Mouse (Mus musculus) kidney, postnatal 36 days (tissue): ENCODE measurements around the gene Srrm2.

Experiments
- DNase-seq, 2 experiments: peaks; one replicate each; pipeline ENCODE4 v3.0.0; 2021 to 2022; ENCODE audit warnings: mixed read lengths in 2 of 2

The Srrm2 gene

DNA sequence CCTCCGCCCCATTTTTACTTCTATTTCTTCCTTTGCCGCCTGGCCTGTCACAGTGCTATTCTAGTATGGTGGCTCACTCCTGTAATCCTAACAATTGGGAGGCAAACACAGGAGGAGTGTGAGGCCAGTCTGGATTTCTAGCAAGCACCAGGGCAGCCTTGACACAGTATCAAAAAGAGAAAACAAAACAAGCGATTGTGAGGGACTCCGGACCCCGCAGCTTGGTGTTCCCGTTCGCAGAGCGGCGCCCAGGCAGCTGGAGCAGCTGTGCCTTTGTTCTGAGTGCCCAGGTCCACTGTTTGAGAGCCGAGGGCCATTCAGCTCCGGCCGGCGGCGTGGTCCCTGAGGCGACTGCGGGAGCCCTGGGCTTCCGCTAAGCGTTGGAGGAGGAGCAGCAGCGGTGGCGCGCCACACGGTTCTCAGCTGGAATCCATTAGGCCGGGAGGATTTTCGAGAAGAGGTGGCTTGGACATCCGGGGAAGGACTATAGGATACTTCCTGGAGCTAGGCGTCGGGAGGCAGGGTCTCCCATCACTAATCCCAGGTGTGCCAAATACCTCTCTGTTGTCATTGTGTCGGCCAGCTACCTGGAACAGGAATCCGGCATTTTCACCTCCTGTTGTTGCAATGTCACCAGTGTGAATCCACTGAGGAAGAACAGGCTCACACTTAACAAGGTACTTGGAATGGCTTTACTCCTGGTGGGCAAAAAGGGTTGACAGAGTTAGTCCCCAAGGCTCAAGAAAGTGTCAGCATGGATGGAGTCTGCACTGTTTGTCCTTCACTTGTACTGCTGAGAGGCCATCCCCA lies at the start of gene Srrm2:
TSS of gene Srrm2 (plus strand) at position 264 of the 810 bp plus-strand sequence.
- peak; percentile 51 to 79 for DNase-seq

DNA sequence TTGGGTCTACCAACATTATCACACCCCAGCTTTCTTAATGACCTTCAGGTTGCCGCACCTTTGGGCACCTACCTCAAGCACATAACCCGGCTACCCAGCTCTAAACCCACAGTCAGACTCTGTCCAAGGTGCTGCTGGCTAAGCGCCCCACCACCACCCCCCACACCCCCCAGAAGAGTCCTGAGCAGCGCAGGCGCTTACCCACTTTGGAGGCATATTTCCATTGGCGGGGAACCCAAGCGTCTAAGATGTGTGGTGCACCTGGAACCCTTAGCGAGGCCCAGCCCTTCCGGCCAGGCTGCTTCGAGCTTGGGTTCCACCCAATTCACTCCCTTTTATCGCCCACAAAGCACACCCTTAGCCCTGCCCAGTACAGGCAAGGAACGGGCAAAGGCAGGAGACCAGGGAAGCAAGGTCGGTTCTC lies 49.7 kb upstream of the Srrm2 start, which contains the start of gene Paqr4:
TSS of gene Paqr4 (minus strand) at position 270 of the 424 bp plus-strand sequence.
- DNase-seq: no peak

DNA sequence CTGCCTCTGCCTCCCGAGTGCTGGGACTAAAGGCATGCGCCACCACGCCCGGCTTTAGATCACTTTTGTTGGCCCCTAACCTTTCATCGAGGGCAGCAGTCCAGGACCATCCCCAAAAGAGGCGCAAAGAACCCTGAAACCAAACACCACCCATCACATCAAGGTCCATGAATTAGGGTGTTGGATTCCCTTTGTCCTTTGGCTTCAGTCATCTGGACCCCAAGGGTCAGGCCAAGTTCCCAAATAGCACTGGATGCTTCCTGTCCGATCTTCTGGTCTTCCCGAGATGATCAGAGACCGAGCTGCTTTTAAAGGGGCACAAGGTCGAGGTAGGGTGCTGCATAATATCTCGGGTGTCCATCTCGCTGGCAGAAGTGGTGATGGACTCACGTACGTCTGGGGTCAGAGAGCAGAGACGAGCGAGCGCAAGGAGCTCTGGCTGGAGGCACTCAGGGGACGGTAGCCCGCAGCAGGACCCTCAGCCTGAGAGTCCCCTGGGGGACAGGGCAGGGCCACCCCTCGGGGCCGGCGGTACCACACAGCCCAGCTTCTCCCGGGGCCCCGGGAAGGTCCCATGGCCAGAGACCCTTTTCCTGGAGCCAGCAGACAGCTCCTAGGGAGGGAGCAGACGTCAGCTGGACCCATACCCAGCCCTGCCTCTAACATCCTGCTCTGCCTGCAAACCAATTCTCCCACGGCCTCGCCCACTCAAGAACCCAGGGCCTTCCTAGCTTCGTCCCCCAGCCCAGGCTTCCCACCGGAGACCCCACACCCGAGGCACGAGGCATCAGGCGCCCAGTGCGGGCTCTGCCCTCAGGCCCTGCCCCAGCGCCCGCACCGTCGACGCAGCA lies 48.7 kb upstream of the Srrm2 start:
- DNase-seq: no peak

GRCm38 (mm10) chr17:23742210-23742793 lies 48.0 kb upstream of the Srrm2 start:
- DNase-seq: peak; percentile 26 to 75

GRCm38 (mm10) chr17:23742941-23743340 lies 47.4 kb upstream of the Srrm2 start:
- DNase-seq: no peak

DNA sequence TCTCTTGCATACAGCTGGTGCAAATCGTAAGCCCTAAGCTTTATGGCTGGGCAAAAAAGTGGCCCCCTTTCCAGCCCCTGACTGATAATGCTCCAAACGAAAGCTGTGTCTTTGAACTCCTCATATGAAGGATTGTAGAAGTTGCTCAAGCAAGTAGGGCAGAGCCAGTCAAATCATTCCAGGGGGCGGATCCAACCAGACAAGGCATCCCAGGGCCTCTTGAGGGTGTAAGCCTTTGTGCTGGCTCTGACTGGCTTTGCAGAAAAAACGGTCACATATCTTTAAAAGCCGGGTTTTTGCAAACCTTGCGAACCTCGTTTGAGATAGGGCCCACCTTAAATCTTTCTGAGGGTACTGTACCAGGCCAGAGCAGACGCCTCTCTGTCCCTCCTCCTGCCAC lies 46.3 kb upstream of the Srrm2 start:
- DNase-seq: no peak

GRCm38 (mm10) chr17:23744651-23745050 lies 45.7 kb upstream of the Srrm2 start:
- DNase-seq: no peak

DNA sequence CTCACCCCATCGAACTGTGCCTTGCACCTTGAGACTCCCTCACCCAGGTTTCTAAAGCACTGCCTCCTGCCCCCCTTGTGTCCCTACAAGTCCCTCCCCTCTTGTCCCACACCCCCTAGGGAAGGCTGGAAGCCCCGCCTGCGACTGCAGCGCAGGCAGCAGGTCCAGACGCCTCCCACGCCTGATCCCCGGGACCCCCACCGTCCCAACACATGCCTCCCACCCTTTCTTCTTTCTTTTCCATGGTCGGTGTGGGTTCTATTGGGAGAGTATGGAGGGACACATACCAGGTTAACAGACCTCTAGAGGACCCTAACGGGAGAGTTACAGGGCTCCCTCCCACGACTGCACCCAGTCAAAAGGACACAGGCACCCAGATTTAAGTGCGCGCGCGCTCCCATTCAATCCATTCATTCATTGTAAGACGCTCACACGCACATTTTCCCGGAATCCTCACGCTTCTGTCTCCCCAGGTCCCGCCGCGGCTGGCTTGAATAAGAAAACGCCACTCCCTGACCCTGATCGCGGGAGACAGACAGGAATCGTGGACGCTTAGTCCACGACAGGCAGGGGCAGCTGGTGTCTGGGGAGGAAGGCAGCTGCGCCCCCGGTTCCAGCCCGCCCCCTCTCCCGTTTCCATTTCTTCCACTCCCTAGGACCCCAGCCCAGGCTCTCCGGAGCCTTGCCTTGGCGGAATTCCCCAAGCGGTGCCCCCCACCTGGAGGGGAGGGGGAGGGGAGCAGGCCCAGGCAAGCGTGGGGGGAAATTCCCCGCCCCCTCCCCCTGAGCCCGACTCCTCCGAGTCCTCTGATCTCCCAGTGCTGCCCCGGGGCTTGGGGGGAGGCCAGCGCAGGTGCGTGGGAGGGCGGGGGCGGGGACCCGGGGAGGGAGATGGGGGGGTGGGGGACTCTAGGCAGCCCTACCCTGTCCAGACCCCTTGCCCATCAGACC lies 44.8 kb upstream of the Srrm2 start, which contains the start of gene Kremen2:
TSS of gene Kremen2 (minus strand) at position 533 of the 951 bp plus-strand sequence.
- no peak for DNase-seq

DNA sequence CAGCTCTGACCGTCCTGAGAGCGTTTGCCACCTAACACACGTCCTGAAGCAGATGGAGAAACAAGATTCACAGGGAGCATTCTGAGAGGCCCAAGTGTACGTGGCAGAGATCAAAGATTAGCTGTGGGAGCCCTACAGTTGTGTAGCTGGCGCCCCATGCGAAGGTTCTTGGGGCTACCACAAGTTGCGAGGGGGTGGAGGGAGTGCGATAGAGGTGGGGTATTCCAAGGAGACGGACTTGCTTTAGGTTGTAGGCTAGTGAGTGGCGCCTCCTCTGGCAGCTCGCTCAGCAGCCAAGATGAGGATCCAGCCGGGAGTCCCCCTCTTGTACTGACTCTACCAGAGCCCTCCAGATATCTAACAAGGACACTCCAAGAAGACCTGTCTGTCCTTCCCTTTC lies 44.0 kb upstream of the Srrm2 start:
- no peak for DNase-seq

GRCm38 (mm10) chr17:23746767-23747166 lies 43.6 kb upstream of the Srrm2 start:
- no peak for DNase-seq

- no peak for DNase-seq
Observed at GRCm38 (mm10) chr17:23747471-23747870, 42.9 kb upstream of the Srrm2 start.

DNA sequence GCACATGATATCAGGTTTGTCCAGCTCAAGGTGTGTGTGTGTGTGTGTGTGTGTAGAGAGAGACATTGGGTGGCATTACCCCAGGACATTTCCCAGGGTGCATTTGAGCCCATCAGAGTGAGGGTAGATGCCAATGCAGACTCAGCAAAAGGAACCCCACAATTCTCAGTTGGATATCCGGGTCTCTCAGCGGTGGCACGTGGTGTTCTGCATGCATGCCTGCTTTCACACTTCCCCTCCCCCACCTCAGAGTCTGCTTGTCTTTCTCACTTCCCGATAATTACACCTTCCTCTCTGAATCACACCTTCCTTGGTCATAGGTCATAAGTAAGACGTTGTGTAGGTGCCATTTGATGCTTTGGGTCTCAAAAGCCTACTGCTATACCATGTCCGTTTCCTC lies 42.3 kb upstream of the Srrm2 start:
- no peak for DNase-seq

GRCm38 (mm10) chr17:23748631-23749391 lies 41.5 kb upstream of the Srrm2 start:
- peak; percentile 86 to 90 for DNase-seq

DNA sequence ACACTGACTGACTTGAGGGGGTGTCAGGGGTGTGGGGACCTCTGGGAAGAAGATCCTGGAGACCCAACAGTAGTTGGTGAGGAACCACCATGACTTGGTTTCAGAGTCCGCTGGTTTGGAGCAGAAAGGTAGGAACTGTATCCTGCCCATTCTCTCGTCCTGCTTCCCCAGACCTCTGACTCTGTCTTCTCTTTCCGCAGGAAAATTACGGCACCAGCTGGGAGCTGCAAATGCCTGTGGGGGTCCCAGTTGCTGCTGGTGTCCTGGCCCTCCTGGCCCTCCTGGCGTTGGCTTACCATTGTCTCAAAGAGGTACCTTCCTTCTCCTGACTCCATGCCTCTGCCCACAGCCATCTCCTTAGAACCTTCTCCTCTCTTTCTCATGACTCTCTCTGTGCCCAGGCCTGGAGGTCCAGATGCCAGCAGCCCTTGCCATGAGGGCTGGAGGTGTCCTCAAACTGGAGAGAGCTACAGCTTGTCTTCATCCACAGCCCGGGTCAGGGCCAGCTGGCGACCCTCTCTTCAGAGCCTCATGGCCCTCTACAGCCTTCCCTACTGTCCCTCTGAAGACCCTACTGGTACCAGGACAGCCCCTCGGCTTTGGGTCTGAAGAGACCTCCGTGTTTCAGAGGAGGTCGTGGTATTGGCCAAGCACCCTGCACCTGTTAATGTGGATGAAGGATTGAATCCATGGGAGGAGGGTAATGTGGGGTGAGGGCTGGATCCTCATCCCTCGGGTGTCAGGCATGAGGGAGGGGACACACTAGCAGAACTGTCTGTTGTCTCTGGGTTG lies 40.7 kb upstream of the Srrm2 start:
- DNase-seq: no peak

DNA sequence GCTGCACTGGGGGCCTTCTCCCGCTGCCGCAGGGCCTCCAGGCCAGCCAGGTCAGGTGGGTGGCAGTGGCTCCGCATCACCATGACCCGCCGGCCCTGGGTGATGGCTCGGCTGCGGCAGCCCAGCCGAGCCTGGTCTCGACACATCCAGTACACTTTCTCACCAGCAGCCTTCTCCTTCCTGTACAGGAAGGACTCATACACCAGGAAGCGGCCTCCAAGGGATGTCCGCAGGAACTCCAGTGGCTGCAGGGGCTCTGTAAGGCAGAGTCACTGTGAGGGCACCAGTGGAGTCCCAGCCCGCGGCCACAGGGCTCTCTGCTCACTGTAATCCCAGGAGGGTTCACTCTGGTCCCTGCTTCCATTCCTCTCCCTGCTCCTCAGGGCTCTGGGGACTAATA lies 34.6 kb upstream of the Srrm2 start:
- DNase-seq: peak; percentile 46 to 49

- no peak for DNase-seq
Observed at GRCm38 (mm10) chr17:23757581-23757980, 32.8 kb upstream of the Srrm2 start.

- peak in 1 of 2 experiments; percentile 59 for DNase-seq
Observed at GRCm38 (mm10) chr17:23758801-23759200, 31.5 kb upstream of the Srrm2 start.

- DNase-seq: no peak
Observed at GRCm38 (mm10) chr17:23760231-23760630, 30.1 kb upstream of the Srrm2 start.

- no peak for DNase-seq
Observed at GRCm38 (mm10) chr17:23761155-23761554, 29.2 kb upstream of the Srrm2 start.

GRCm38 (mm10) chr17:23762976-23763375 lies 27.4 kb upstream of the Srrm2 start:
- DNase-seq: no peak
